Mouse (Mus musculus) stomach, embryonic 14.5 days (tissue): Measurements from ENCODE around the gene Ktn1. TPM values are rescaled to one million over a fixed set of nuclear protein-coding genes. Genes with fewer than 3 reads are reported as not detected.

Experiments used
- ATAC-seq: fragments of 200-750 bp; cut with Nextera tagmentation; 2 replicates; pipeline ENCODE4 v1.8.0; 2017; ENCODE audit warnings: low read depth, moderate TSS enrichment; ENCODE audit not compliant: insufficient number of reproducible peaks, insufficient read depth, low FRiP score
- H3K27ac ChIP-seq: fragments of 300-500 bp; sonication (generic); 2 replicates; pipeline ENCODE4 v1.5.1; 2014; ENCODE audit warnings: mild to moderate bottlenecking, low read length, moderate library complexity, mixed read lengths
- H3K27me3 ChIP-seq: fragments of 300-500 bp; sonication (generic); 2 replicates; pipeline ENCODE4 v1.6.1; 2014; ENCODE audit warnings: low read length, control low read depth, mixed read lengths; ENCODE audit not compliant: control insufficient read depth, insufficient read depth
- H3K36me3 ChIP-seq: fragments of 300-500 bp; sonication (generic); 2 replicates; pipeline ENCODE4 v1.6.1; 2014; ENCODE audit warnings: mild to moderate bottlenecking, control low read depth, low read length, moderate library complexity, mixed read lengths; ENCODE audit not compliant: control insufficient read depth, insufficient read depth
- H3K4me1 ChIP-seq: fragments of 300-500 bp; sonication (generic); 2 replicates; pipeline ENCODE4 v1.6.1; 2014; ENCODE audit warnings: low read length, control low read depth, mixed read lengths; ENCODE audit not compliant: control insufficient read depth, insufficient read depth
- H3K4me2 ChIP-seq: fragments of 300-500 bp; sonication (generic); replicated peaks from 2 replicates; pipeline ENCODE4 v1.6.1; 2014; ENCODE audit warnings: low read depth, low read length, control low read depth
- H3K4me3 ChIP-seq: fragments of 300-500 bp; sonication (generic); 2 replicates; pipeline ENCODE4 v1.5.1; 2014; ENCODE audit warnings: low read depth, low read length, control low read depth
- H3K9ac ChIP-seq: fragments of 300-500 bp; sonication (generic); replicated peaks from 2 replicates; pipeline ENCODE4 v1.6.1; 2014; ENCODE audit warnings: low read depth, mild to moderate bottlenecking, control low read depth, low read length, moderate library complexity, mixed read lengths
- H3K9me3 ChIP-seq: fragments of 300-500 bp; sonication (generic); 2 replicates; pipeline ENCODE4 v1.6.1; 2016; ENCODE audit warnings: low read depth, low read length, control low read depth; ENCODE audit not compliant: control insufficient read depth
- WGBS: fragments of 180-500 bp; shearing (Covaris S2); extraction: QIAGEN DNeasy Blood & Tissue Kit; methylation state at CpG from one replicate; pipeline ENCODE4 v1.1.7; 2014; 5-methylcytosine and 5-hydroxymethylcytosine counted together
- polyA plus RNA-seq: library from polyadenylated mRNA; unstranded; fragments of >200 nt; fragmentation: Nextera tagmentation; extraction: Ambion mirVana; gene quantifications from 2 replicates; pipeline ENCODE4 v1.2.1, GENCODE M21; 2014

Ktn1 gene
- polyA plus RNA-seq, 1 experiment from 2014 or later: 93.2 TPM

DNA sequence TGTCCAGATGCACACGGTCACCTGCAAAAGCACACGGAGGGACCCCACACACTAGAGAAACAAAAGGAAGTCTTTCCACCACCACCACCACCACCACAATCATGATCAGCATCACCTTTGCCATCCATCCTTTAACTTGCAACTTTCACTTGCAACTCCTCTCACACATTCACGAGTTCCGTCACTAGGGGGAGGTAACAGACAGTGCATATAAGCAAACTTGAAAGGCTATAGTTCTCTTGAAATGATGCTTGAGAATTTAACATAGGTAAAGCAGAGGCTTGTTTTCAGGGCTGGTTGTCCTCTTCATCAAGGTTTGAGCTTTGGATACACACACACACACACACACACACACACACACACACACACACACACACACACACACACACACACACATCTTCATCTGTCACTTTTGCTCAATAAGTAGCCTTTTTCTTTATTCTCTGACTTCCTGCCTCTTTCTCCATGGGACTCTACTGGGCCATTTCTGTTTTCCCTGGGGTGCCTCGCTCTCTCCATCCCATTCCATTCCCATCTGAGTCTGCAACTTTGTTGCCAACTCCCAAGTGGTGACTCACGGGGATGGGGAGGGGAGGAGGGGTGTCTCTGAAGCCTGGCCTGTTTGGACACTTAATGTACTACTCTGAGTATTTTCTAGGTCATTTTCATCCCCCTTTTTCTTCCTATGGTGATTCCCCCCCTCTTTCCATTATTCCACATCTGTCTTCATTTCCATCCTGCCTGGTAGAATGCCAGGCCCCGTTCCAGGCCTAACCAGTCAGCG, 103.4 kb downstream of the Ktn1 start:
- Histone ChIP-seq H3K36me3 (no peaks in the 10 kb centered on the region), H3K27me3 (no peaks in the 10 kb centered on the region), H3K4me2 (no peak overlapping the region), H3K4me1 (no peaks in the 10 kb centered on the region), H3K9ac (no peak overlapping the region), H3K4me3 (no peak overlapping the region), H3K27ac (no peak overlapping the region), H3K9me3 (no peaks in the 10 kb centered on the region)
- no peak for ATAC-seq
- 48% methylated on average over 8 of the region's 8 CpGs for WGBS

DNA sequence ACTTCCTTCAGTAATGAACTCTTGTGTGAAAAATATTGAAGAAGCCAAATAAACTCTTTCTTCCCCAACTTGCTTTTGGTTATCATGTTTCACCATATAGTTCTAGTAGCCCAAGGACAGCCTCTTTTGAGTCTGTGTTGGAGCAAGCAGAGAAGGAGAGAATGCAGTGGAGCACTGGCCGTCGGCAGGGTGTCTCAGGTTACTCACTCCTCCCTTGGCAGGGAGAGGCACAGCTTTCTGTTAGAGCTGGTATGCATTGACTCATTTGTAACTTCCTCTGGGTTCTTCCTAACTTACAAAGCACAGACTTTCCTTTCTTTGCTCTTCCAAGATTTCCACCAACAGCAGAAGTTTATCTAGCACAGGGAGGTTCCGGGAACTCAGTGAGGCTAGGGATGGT, 105.3 kb downstream of the Ktn1 start:
- H3K36me3 ChIP-seq: no peaks in the 10 kb centered on the region
- no peak for ATAC-seq
- H3K9ac ChIP-seq: no peak overlapping the region
- H3K27me3 ChIP-seq: no peaks in the 10 kb centered on the region
- H3K9me3 ChIP-seq: no peaks in the 10 kb centered on the region
- H3K4me1 ChIP-seq: no peaks in the 10 kb centered on the region
- no peak overlapping the region for H3K4me3 ChIP-seq
- H3K27ac ChIP-seq: no peak overlapping the region
- WGBS: 41% methylated on average over 3 of the region's 3 CpGs
- H3K4me2 ChIP-seq: no peak overlapping the region

DNA sequence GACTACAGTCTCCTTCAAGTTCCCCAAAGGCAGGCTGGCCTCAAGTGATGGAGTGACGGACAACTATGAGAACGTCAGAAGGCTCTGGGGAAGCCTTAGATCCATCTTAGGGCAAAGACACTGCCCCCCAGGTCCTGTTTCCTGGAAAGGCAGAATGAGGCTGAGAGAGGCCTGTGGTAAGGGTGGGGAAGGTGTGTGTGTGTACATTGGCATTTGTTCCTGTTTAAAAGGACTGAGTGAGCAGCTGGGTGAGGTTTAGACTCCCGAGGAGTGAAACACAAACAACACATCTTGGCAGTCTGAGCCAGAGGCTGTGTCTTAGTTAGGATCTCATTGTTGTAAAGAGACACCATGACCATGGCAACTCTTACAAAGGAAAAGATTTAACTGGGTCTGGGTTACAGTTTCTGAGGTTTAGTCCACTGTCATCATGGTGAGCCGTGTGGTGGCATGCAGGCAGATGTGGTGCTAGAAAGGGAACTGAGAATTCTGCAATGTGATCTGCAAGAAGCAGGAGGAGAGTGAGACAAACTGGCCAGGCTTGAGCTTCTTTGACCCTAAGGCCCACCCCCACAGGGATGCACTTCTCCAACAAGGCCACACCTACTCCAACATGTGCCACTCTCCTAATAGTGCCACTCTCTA, 106.1 kb downstream of the Ktn1 start:
- no peak overlapping the region for H3K4me2 ChIP-seq
- no peaks in the 10 kb centered on the region for H3K9me3 ChIP-seq
- H3K36me3 ChIP-seq: no peaks in the 10 kb centered on the region
- no peak for ATAC-seq
- no peaks in the 10 kb centered on the region for H3K27me3 ChIP-seq
- 65% methylated on average over 4 of the region's 4 CpGs for WGBS
- H3K4me1 ChIP-seq: no peaks in the 10 kb centered on the region
- no peak overlapping the region for H3K27ac ChIP-seq
- H3K9ac ChIP-seq: no peak overlapping the region
- no peak overlapping the region for H3K4me3 ChIP-seq

DNA sequence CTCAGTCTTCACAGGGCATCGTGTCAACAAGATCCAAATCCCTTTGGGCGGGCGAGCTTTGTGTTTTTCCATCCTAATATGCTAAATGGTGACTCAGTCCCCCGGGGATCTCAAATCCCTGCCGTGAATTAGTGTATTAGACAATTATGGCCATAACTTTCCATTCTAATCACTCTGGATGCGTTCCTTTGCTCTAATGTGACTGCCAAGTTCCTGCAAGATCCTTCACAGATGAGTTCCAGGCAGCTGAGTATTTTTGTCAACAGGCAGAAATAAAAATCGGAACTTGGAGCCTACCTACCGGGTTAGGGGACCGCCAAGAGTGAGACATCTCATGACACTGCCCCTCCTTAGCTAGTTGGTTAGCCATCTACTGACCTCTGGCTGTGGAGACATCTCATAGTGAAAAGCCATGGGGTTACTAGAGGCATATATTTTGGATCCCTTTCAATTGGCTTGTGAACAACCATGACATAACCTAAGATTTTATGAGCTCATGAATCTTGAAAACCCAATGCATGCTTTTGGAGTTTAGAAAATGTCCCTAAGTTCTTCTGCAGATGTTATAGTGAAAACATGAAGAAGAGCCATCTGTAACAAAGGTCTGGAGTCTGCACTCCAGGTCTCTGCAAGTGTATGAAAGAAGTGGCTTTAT, 108.3 kb downstream of the Ktn1 start:
- H3K27ac ChIP-seq: no peak overlapping the region
- H3K4me2 ChIP-seq: no peak overlapping the region
- H3K4me3 ChIP-seq: no peak overlapping the region
- no peak overlapping the region for H3K9ac ChIP-seq
- H3K9me3 ChIP-seq: no peaks in the 10 kb centered on the region
- H3K27me3 ChIP-seq: no peaks in the 10 kb centered on the region
- WGBS: 83% methylated on average over 9 of the region's 9 CpGs
- H3K4me1 ChIP-seq: no peaks in the 10 kb centered on the region
- H3K36me3 ChIP-seq: no peaks in the 10 kb centered on the region
- ATAC-seq: no peak

DNA sequence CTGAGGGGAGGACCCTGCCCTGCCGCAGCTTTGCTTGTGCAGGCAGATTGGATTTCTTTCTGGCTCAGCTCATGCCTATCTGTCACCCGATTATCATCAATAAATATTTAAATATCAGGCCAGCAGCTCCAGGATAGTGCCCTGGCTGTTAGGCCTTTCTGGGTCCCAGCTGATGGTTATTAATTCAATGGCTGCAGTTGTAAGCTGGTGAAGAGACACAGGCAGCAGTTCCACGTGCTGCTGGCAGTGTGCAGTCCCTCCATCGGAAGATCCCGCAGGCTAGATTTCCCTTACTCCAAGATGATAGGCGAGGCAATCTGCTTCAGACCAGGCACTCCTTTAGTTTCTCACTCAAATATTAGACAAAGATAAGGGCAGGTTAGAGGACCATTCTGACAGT, 116.9 kb downstream of the Ktn1 start:
- no peak overlapping the region for H3K9ac ChIP-seq
- no peak overlapping the region for H3K27ac ChIP-seq
- no peak overlapping the region for H3K4me2 ChIP-seq
- 51% methylated on average over 6 of the region's 6 CpGs for WGBS
- no peaks in the 10 kb centered on the region; the same call in 1 of the 2 replicates for H3K4me1 ChIP-seq
- H3K36me3 ChIP-seq: no peaks in the 10 kb centered on the region
- ATAC-seq: no peak
- no peak overlapping the region for H3K4me3 ChIP-seq
- H3K27me3 ChIP-seq: no peaks in the 10 kb centered on the region
- no peaks in the 10 kb centered on the region for H3K9me3 ChIP-seq

DNA sequence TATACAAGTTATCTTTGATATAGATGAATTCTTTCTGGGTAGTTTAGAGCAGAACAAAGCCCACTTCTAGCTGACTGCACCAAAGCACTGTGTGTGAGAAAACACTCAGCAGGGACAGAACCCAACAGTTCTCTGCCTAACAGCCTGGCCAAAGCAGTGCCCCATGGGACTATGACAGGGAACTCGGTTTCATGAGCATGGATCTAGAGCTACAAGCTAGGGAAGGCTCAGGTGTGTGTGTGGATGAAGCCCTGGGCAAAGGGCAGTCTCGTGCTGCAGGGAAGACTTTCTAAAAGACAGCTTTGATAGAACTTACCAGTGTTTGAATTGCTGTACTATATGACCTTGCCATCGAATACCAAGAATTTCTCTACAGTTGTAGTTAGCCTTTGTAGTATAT, 117.5 kb downstream of the Ktn1 start:
- no peak overlapping the region for H3K4me3 ChIP-seq
- 69% methylated on average over 3 of the region's 3 CpGs for WGBS
- H3K4me1 ChIP-seq: no peaks in the 10 kb centered on the region; the same call in 1 of the 2 replicates
- H3K36me3 ChIP-seq: no peaks in the 10 kb centered on the region
- H3K4me2 ChIP-seq: no peak overlapping the region
- H3K9me3 ChIP-seq: no peaks in the 10 kb centered on the region
- H3K9ac ChIP-seq: no peak overlapping the region
- H3K27ac ChIP-seq: no peak overlapping the region
- H3K27me3 ChIP-seq: no peaks in the 10 kb centered on the region
- no peak for ATAC-seq

DNA sequence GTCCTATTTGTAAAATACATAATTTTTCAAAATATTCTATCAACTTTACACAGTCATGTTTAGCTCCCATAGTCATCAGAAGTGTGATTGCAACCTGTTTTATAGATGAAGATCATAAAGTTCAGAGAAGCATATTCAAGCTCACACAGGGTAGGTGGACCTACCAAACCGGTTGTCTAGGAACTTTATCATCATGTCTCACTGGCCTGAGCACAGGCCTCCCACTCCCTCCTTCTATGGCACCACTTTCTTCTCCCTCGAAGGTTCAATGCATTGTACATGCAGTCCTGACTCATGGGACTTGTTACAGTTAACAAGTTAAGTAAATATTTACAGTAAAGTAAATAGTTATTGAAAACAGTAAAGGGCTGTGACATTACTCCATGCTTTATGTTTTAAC, 118.1 kb downstream of the Ktn1 start:
- no peak for ATAC-seq
- no peak overlapping the region for H3K27ac ChIP-seq
- H3K36me3 ChIP-seq: no peaks in the 10 kb centered on the region
- H3K9me3 ChIP-seq: no peaks in the 10 kb centered on the region
- no peak overlapping the region for H3K4me2 ChIP-seq
- no peaks in the 10 kb centered on the region; the same call in 1 of the 2 replicates for H3K4me1 ChIP-seq
- 37% methylated on average over 2 of the region's 2 CpGs for WGBS
- H3K4me3 ChIP-seq: no peak overlapping the region
- no peak overlapping the region for H3K9ac ChIP-seq
- no peaks in the 10 kb centered on the region for H3K27me3 ChIP-seq

DNA sequence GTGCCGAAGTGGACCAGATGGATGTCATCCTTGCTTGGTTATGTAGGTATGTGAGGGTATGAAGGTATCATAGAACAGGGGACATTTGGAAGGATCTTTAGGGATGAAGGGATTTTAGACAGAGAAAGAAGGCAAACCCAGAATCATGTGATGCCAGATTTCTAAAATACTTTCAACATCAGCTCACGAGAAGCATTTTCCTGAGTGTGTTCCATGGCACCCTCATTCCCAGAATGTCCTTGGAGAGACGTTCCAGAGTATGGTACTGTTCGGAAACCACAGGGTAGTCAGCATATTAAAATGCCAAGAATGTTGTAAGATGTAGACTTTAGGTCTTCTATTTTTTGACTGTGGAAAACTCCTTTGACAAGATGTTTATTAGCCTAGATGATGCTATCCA, 123.2 kb downstream of the Ktn1 start:
- Histone ChIP-seq H3K4me3 (no peak overlapping the region), H3K9ac (no peak overlapping the region), H3K36me3 (no peaks in the 10 kb centered on the region), H3K4me1 (no peaks in the 10 kb centered on the region), H3K27ac (no peak overlapping the region), H3K4me2 (no peak overlapping the region), H3K27me3 (no peaks in the 10 kb centered on the region), H3K9me3 (no peaks in the 10 kb centered on the region)
- WGBS: 87% methylated on average over 4 of the region's 4 CpGs
- ATAC-seq: no peak
